Mouse (Mus musculus) small intestine, adult 2 months (tissue): Measurements from ENCODE around the gene Clmp.

ENCODE experiments used
- CTCF ChIP-seq: fragments of 200-500 bp; IDR thresholded peaks from 2 replicates; pipeline ENCODE4 v1.5.1; 2012; ENCODE audit warnings: low read depth, mild to moderate bottlenecking, control low read depth, inconsistent platforms, low read length, moderate library complexity, mixed read lengths; ENCODE audit not compliant: insufficient replicate concordance, insufficient read length; ENCODE audit errors: extremely low read depth
- POLR2A ChIP-seq: fragments of 200-500 bp; IDR thresholded peaks from 2 replicates; pipeline ENCODE4 v1.6.1; 2012; ENCODE audit warnings: low read depth, mild to moderate bottlenecking, control low read depth, inconsistent platforms, low read length, moderate library complexity

DNA sequence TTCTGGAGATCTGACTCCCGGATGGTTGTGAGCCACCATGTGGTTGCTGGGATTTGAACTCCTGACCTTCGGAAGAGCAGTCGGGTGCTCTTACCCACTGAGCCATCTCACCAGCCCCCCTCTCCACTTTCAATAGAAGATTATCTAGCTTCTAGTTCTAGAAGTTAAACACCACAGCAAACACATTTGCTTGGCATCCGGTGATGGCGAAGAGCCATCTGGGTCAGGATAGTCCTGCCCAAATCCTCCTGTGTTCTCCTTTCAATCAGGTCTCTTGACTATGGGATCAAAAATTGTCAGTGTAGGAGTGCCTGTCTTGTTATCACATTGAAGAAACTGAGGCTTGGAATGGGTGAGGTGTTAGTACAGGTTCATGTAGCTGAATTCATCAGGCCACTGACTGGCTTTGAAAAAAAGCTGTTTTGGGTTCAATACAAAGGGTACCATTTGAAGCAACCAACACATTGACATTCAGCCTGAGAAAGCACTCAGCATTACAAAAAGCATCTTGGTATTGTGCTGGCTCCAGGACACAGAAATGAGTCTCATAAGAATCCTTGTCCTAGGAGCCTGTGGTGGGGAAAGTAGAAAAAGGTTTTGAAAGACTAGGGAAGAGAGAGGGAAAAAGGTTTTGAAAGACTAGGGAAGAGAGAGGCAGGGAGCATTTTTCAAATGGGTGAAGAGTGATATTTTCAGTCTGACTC, 131.7 kb downstream of the Clmp start:
- no peak for TF ChIP-seq POLR2A
- TF ChIP-seq CTCF = no peak
